Mouse (Mus musculus) erythroblast, embryonic 14.5 days (primary cell): ENCODE data around the gene Ogt.

Source experiments
- GATA1 ChIP-seq: IDR thresholded peaks from 2 replicates; pipeline ENCODE4 v1.6.1; 2012; ENCODE audit warnings: low read length, inconsistent platforms, mixed read lengths
- TAL1 ChIP-seq: IDR thresholded peaks from 3 replicates; pipeline ENCODE4 v1.6.1; 2012; ENCODE audit warnings: low read length, inconsistent platforms, mixed read lengths

DNA sequence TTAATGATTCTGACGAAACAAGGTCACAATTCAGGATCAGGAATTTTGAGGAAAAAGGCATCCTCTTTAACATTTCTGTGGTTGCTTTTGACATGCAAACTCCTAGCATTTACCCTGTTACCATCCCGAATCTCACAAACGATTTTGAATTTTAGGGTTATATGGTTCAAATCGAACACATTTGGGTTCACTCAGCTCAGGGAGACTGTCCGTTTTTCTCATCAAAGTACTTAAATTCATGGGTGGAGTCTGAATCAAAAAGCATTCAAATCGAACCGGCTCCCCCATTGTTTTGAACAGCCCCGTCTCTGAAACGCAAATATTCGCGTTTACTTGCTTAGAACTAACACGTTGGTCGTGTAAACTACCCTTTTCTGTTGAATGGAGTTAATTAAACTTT lies 554 bp upstream of the Ogt start:
- TF ChIP-seq TAL1 (no peak), GATA1 (no peak)
